22 mouse cellular contexts compared by ENCODE assay signal in the genomic region with DNA sequence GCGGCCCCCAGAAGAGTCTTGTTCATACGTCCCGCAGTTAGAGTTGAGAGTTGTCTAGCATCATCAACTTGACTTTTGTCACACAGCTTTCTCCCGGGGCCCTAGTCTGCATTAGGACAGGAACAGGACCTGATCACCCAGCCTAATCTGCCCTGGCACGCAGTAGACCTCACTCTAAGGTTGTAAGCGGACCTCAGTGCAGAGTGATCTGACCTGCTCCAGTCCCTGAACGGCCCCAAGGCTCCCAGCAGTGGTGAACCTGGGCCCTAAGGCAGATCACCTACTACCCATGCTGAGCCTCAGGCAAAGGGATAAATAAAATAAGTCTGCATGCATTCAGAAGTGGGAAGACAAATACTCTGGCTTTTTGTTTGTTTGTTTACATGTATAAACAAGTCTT. TPM values are rescaled to one million over a fixed set of nuclear protein-coding genes. Genes with fewer than 3 reads are reported as not detected.
DNase-seq lines count a peak whose midpoint lies in the region; ATAC-seq and TF ChIP-seq lines count a peak whose summit lies in the region.
"Had no signal": no experiment of that assay in that cellular context is flagged by ENCODE, and none has a peak within 500 bp of the region (broad histone marks: within the 10 kb centered on the region; RNA-seq: fewer than 3 reads in every experiment).

No protein-coding gene starts in this region.

- no peaks in the 10 kb centered on the region for H3K9me3 ChIP-seq in hindbrain, embryonic 13.5 days
- no peaks in the 10 kb centered on the region for H3K9me3 ChIP-seq in hindbrain, postnatal 0 days (ENCODE audit: low read length)
- H3K9me3 ChIP-seq in neural tube, embryonic 15.5 days (replicated peaks), result no peaks in the 10 kb centered on the region
- H3K9me3 ChIP-seq: heart, embryonic 12.5 days; hindbrain, embryonic 15.5 days; midbrain, embryonic 15.5 days had no signal

- no peak overlapping the region for H3K27ac ChIP-seq in hindbrain, embryonic 13.5 days
- H3K27ac ChIP-seq in hindbrain, postnatal 0 days, result no peak overlapping the region
- H3K27ac ChIP-seq in neural tube, embryonic 15.5 days (replicated peaks), result no peak overlapping the region
- H3K27ac ChIP-seq in layer of hippocampus, adult 2 months, result no peak overlapping the region
- H3K27ac ChIP-seq: hindbrain, embryonic 15.5 days; midbrain, embryonic 15.5 days had no signal

- H3K4me1 ChIP-seq in hindbrain, embryonic 13.5 days (replicated peaks), result peaks cover 44% of the 10 kb centered on the region
- 0 out of 2 replicates have a peak, but pooled peaks cover 3% of the 10 kb centered on the region for H3K4me1 ChIP-seq in hindbrain, postnatal 0 days (ENCODE audit: insufficient read depth, low read length)
- peaks cover 28% of the 10 kb centered on the region for H3K4me1 ChIP-seq in neural tube, embryonic 15.5 days

- no peak for ATAC-seq in hindbrain, embryonic 13.5 days (ENCODE audit: low FRiP score)
- ATAC-seq in hindbrain, postnatal 0 days, result no peak
- no peak for ATAC-seq in neural tube, embryonic 15.5 days (ENCODE audit: low FRiP score)
- ATAC-seq: activated CD4-positive, CD25-positive, alpha-beta regulatory T cell, adult 4 months; CD4-positive, CD25-positive, alpha-beta regulatory T cell, adult 4 months; forebrain, postnatal 0 days; lung, postnatal 0 days; midbrain, embryonic 15.5 days had no signal

- H3K4me3 ChIP-seq in hindbrain, embryonic 13.5 days, result no peak overlapping the region
- H3K4me3 ChIP-seq in hindbrain, postnatal 0 days (ENCODE audit: low read length), result no peak overlapping the region
- H3K4me3 ChIP-seq in neural tube, embryonic 15.5 days (replicated peaks), result no peak overlapping the region
- no peak overlapping the region for H3K4me3 ChIP-seq in layer of hippocampus, adult 2 months

- WGBS in hindbrain, embryonic 13.5 days, result 22% methylated on average over 7 of the region's 7 CpGs
- WGBS in hindbrain, postnatal 0 days, result 43% methylated on average over 7 of the region's 7 CpGs
- 35% methylated on average over 7 of the region's 7 CpGs for WGBS in neural tube, embryonic 15.5 days

- H3K9ac ChIP-seq in hindbrain, embryonic 13.5 days, result no peak overlapping the region
- no peak overlapping the region for H3K9ac ChIP-seq in hindbrain, postnatal 0 days (replicated peaks; ENCODE audit: low read length)
- H3K9ac ChIP-seq in neural tube, embryonic 15.5 days (replicated peaks), result no peak overlapping the region
- H3K9ac ChIP-seq: forebrain, postnatal 0 days; hindbrain, embryonic 15.5 days; midbrain, embryonic 15.5 days had no signal

- DNase-seq in adrenal gland, adult (ENCODE audit: inconsistent age in 2 of 2, low spot score in 1 of 2), result peak; percentile 50 to 77
- no peak for DNase-seq in adrenal gland, postnatal 4 days (ENCODE audit: low spot score in 2 of 2)
- DNase-seq in hindbrain, postnatal 0 days (ENCODE audit: low spot score), result no peak
- no peak for DNase-seq in neural tube, embryonic 10.5 days (ENCODE audit: extremely low spot score, low spot score)
- DNase-seq in yolk sac, embryonic 10.5 days (ENCODE audit: low spot score), result peak; percentile 2
- no peak for DNase-seq in layer of hippocampus, adult 2 months (ENCODE audit: low spot score in 2 of 2)
- DNase-seq: adrenal gland, postnatal 25 days; cerebellum, adult 18-20 months; forebrain, postnatal 0 days; kidney, adult 8-10 months; kidney, postnatal 36 days; right cerebral cortex, adult 18-20 months; thymus, adult 18-20 months had no signal

- H3K4me2 ChIP-seq in hindbrain, embryonic 13.5 days, result 0 out of 2 replicates have a peak overlapping the region, but pooled peaks have one; percentile 92
- no peak overlapping the region for H3K4me2 ChIP-seq in hindbrain, postnatal 0 days (ENCODE audit: low read depth, low read length)
- peak overlapping the region; percentile 100 for H3K4me2 ChIP-seq in neural tube, embryonic 15.5 days

- no peaks in the 10 kb centered on the region for H3K36me3 ChIP-seq in hindbrain, embryonic 13.5 days
- H3K36me3 ChIP-seq in hindbrain, postnatal 0 days (ENCODE audit: insufficient read depth, low read length), result no peaks in the 10 kb centered on the region
- no peaks in the 10 kb centered on the region for H3K36me3 ChIP-seq in neural tube, embryonic 15.5 days
- H3K36me3 ChIP-seq: heart, embryonic 12.5 days; hindbrain, embryonic 15.5 days; midbrain, embryonic 15.5 days had no signal

- TF ChIP-seq CTCF in hindbrain, postnatal 0 days (IDR thresholded peaks at IDR 0.05; ENCODE audit: low read depth), result no peak
- no peak for TF ChIP-seq CTCF in layer of hippocampus, adult 2 months (conservative IDR thresholded peaks at IDR 0.05)

- peaks cover 85% of the 10 kb centered on the region for H3K27me3 ChIP-seq in hindbrain, embryonic 13.5 days
- 0 out of 2 replicates have a peak, but pooled peaks cover 16% of the 10 kb centered on the region for H3K27me3 ChIP-seq in hindbrain, postnatal 0 days (ENCODE audit: insufficient read depth, low read length)
- H3K27me3 ChIP-seq in neural tube, embryonic 15.5 days (replicated peaks), result peaks cover 61% of the 10 kb centered on the region

RNA-seq across cellular contexts. Expression of a gene that starts 11.9 kb away (rescaled TPM):
- 10 to 100 TPM; 15.7 to 21.0 TPM for total RNA-seq in adrenal gland, postnatal 4 days (2021)
- polyA plus RNA-seq in hindbrain, embryonic 13.5 days (2015; fragmentation: Nextera tagmentation; extraction: Ambion mirVana), result 5.3 and 5.4 TPM in 2 replicates
- total RNA-seq in hindbrain, postnatal 0 days (2014; rRNA removed), result 23.1 and 29.0 TPM in 2 replicates
- polyA plus RNA-seq in hindbrain, postnatal 0 days (2015; fragmentation: Nextera tagmentation; extraction: Ambion mirVana), result 4.9 and 5.3 TPM in 2 replicates
- 6.0 and 6.9 TPM in 2 replicates for polyA plus RNA-seq in neural tube, embryonic 15.5 days (2015; fragmentation: Nextera tagmentation; extraction: Ambion mirVana)
- 1 to 10 TPM; 6.7 to 7.4 TPM for total RNA-seq in layer of hippocampus, adult 2 months (2021)

RNA-seq across cellular contexts. Expression of a gene that starts 38.1 kb away (rescaled TPM):
- 1 to 10 TPM; 3.8 to 4.4 TPM for total RNA-seq in adrenal gland, postnatal 4 days (2021)
- polyA plus RNA-seq in hindbrain, embryonic 13.5 days (2015; fragmentation: Nextera tagmentation; extraction: Ambion mirVana), result 1.1 and 1.4 TPM in 2 replicates
- 1.9 and 3.3 TPM in 2 replicates for total RNA-seq in hindbrain, postnatal 0 days (2014; rRNA removed)
- polyA plus RNA-seq in hindbrain, postnatal 0 days (2015; fragmentation: Nextera tagmentation; extraction: Ambion mirVana), result 1.9 and 2.0 TPM in 2 replicates
- polyA plus RNA-seq in neural tube, embryonic 15.5 days (2015; fragmentation: Nextera tagmentation; extraction: Ambion mirVana), result 2.7 and 2.9 TPM in 2 replicates
- 1 to 10 TPM in 1 of 2 experiments, under 1 TPM in 1; 0.98 to 1.1 TPM for total RNA-seq in layer of hippocampus, adult 2 months (2021)
- total RNA-seq: granulocyte monocyte progenitor cell, adult 5-6 weeks had no signal

RNA-seq across cellular contexts. Expression of a gene that starts 59.7 kb away (rescaled TPM):
- total RNA-seq in adrenal gland, postnatal 4 days (2021), result 10 to 100 TPM; 79.5 to 80.4 TPM
- 104 and 106 TPM in 2 replicates for polyA plus RNA-seq in hindbrain, embryonic 13.5 days (2015; fragmentation: Nextera tagmentation; extraction: Ambion mirVana)
- total RNA-seq in hindbrain, postnatal 0 days (2014; rRNA removed), result 56.0 and 79.6 TPM in 2 replicates
- 101 and 102 TPM in 2 replicates for polyA plus RNA-seq in hindbrain, postnatal 0 days (2015; fragmentation: Nextera tagmentation; extraction: Ambion mirVana)
- polyA plus RNA-seq in neural tube, embryonic 15.5 days (2015; fragmentation: Nextera tagmentation; extraction: Ambion mirVana), result 109 and 111 TPM in 2 replicates
- 10 to 100 TPM; 93.4 to 95.1 TPM for total RNA-seq in layer of hippocampus, adult 2 months (2021)

RNA-seq across cellular contexts. Expression of a gene that starts 59.8 kb away (rescaled TPM):
- 10 to 100 TPM; 42.7 to 44.7 TPM for total RNA-seq in adrenal gland, postnatal 4 days (2021)
- polyA plus RNA-seq in hindbrain, embryonic 13.5 days (2015; fragmentation: Nextera tagmentation; extraction: Ambion mirVana), result 17.6 and 18.0 TPM in 2 replicates
- total RNA-seq in hindbrain, postnatal 0 days (2014; rRNA removed), result 35.9 and 36.8 TPM in 2 replicates
- polyA plus RNA-seq in hindbrain, postnatal 0 days (2015; fragmentation: Nextera tagmentation; extraction: Ambion mirVana), result 16.2 and 16.9 TPM in 2 replicates
- polyA plus RNA-seq in neural tube, embryonic 15.5 days (2015; fragmentation: Nextera tagmentation; extraction: Ambion mirVana), result 16.7 TPM in 2 replicates
- total RNA-seq in layer of hippocampus, adult 2 months (2021), result 10 to 100 TPM; 33.6 to 36.0 TPM

Comparison
In these comparisons a context has a peak if more than half of its experiments do, and no peak if none do; other contexts are left out.
1. DNase-seq: peak in adrenal gland, adult (2 of 2) and yolk sac, embryonic 10.5 days (single experiment); none in adrenal gland, postnatal 4 days (0 of 2), hindbrain, postnatal 0 days (single experiment), neural tube, embryonic 10.5 days (single experiment) and layer of hippocampus, adult 2 months (0 of 2).